Mouse (Mus musculus): ENCODE measurements around the gene Spats2l. TPM values are rescaled to one million over a fixed set of nuclear protein-coding genes. Genes with fewer than 3 reads are reported as not detected.
A peak's percentile ranks its signal among the peaks of the same experiment; 100 is the strongest.

The Spats2l gene
- polyA plus RNA-seq, 1 experiment from 2014 or later, result 9.2 TPM

GRCm38 (mm10) chr1:57826245-57826644 lies 52.3 kb downstream of the Spats2l start:
- Histone ChIP-seq H3K9me3 (replicated peaks) (no peaks in the 10 kb centered on the region), H3K36me3 (replicated peaks) (no peaks in the 10 kb centered on the region), H3K4me2 (no peak overlapping the region), H3K9ac (no peak overlapping the region), H3K4me3 (replicated peaks) (no peak overlapping the region), H3K27me3 (no peaks in the 10 kb centered on the region), H3K27ac (replicated peaks) (no peak overlapping the region), H3K4me1 (replicated peaks) (no peaks in the 10 kb centered on the region)
- WGBS (ENCODE audit: insufficient replicate concordance), result 61% methylated on average over 9 of the region's 9 CpGs
- no peak for ATAC-seq (ENCODE audit: insufficient read depth)

- Histone ChIP-seq H3K9me3 (replicated peaks) (no peaks in the 10 kb centered on the region), H3K27me3 (no peaks in the 10 kb centered on the region), H3K4me2 (no peak overlapping the region), H3K4me1 (replicated peaks) (no peaks in the 10 kb centered on the region), H3K27ac (replicated peaks) (no peak overlapping the region), H3K36me3 (replicated peaks) (0 out of 2 replicates have a peak, but pooled peaks cover 3% of the 10 kb centered on the region), H3K9ac (no peak overlapping the region), H3K4me3 (replicated peaks) (no peak overlapping the region)
- ATAC-seq (ENCODE audit: insufficient read depth), result 0 out of 2 replicates have a peak, but pooled peaks have one; percentile 34
- WGBS (ENCODE audit: insufficient replicate concordance), result 54% methylated on average over 2 of the region's 2 CpGs
Measured at GRCm38 (mm10) chr1:57833145-57833544, 59.2 kb downstream of the Spats2l start.

- Histone ChIP-seq H3K4me2 (no peak overlapping the region), H3K27me3 (no peaks in the 10 kb centered on the region), H3K9me3 (replicated peaks) (no peaks in the 10 kb centered on the region), H3K4me1 (replicated peaks) (no peaks in the 10 kb centered on the region), H3K4me3 (replicated peaks) (no peak overlapping the region), H3K27ac (replicated peaks) (no peak overlapping the region), H3K9ac (no peak overlapping the region), H3K36me3 (replicated peaks) (0 out of 2 replicates have a peak, but pooled peaks cover 3% of the 10 kb centered on the region)
- 46% methylated on average over 7 of the region's 7 CpGs for WGBS (ENCODE audit: insufficient replicate concordance)
- no peak for ATAC-seq (ENCODE audit: insufficient read depth)
Measured at GRCm38 (mm10) chr1:57835128-57835527, 61.2 kb downstream of the Spats2l start.

- H3K9ac ChIP-seq, result no peak overlapping the region
- H3K9me3 ChIP-seq (replicated peaks), result no peaks in the 10 kb centered on the region
- no peak overlapping the region for H3K4me3 ChIP-seq (replicated peaks)
- no peak overlapping the region for H3K4me2 ChIP-seq
- H3K36me3 ChIP-seq (replicated peaks), result 0 out of 2 replicates have a peak, but pooled peaks cover 3% of the 10 kb centered on the region
- H3K27ac ChIP-seq (replicated peaks), result no peak overlapping the region
- WGBS (ENCODE audit: insufficient replicate concordance), result 42% methylated on average over 5 of the region's 5 CpGs
- H3K27me3 ChIP-seq, result no peaks in the 10 kb centered on the region
- no peaks in the 10 kb centered on the region for H3K4me1 ChIP-seq (replicated peaks)
- no peak for ATAC-seq (ENCODE audit: insufficient read depth)
Measured at GRCm38 (mm10) chr1:57836686-57837317, 62.8 kb downstream of the Spats2l start.

GRCm38 (mm10) chr1:57839863-57840262 lies 65.9 kb downstream of the Spats2l start:
- no peaks in the 10 kb centered on the region for H3K27me3 ChIP-seq
- no peak for ATAC-seq (ENCODE audit: insufficient read depth)
- no peak overlapping the region for H3K4me3 ChIP-seq (replicated peaks)
- no peak overlapping the region for H3K27ac ChIP-seq (replicated peaks)
- H3K4me1 ChIP-seq (replicated peaks), result no peaks in the 10 kb centered on the region
- no peak overlapping the region for H3K4me2 ChIP-seq
- no peak overlapping the region for H3K9ac ChIP-seq
- 64% methylated on average over 6 of the region's 6 CpGs for WGBS (ENCODE audit: insufficient replicate concordance)
- H3K9me3 ChIP-seq (replicated peaks), result no peaks in the 10 kb centered on the region
- H3K36me3 ChIP-seq (replicated peaks), result 0 out of 2 replicates have a peak, but pooled peaks cover 3% of the 10 kb centered on the region

- no peak overlapping the region for H3K4me2 ChIP-seq
- no peak for ATAC-seq (ENCODE audit: insufficient read depth)
- WGBS (ENCODE audit: insufficient replicate concordance), result 53% methylated on average over 9 of the region's 9 CpGs
Measured at GRCm38 (mm10) chr1:57845054-57845722, 71.2 kb downstream of the Spats2l start.

GRCm38 (mm10) chr1:57846856-57847698 lies 73.1 kb downstream of the Spats2l start:
- WGBS (ENCODE audit: insufficient replicate concordance), result 65% methylated on average over 15 of the region's 15 CpGs
- Histone ChIP-seq H3K9me3 (replicated peaks) (no peaks in the 10 kb centered on the region), H3K9ac (no peak overlapping the region), H3K4me3 (replicated peaks) (no peak overlapping the region), H3K36me3 (replicated peaks) (no peaks in the 10 kb centered on the region), H3K27me3 (no peaks in the 10 kb centered on the region), H3K4me1 (replicated peaks) (no peaks in the 10 kb centered on the region), H3K27ac (replicated peaks) (no peak overlapping the region), H3K4me2 (no peak overlapping the region)
- ATAC-seq (ENCODE audit: insufficient read depth), result no peak

More at GRCm38 (mm10) chr1:57845054-57845722, 71.2 kb downstream of the Spats2l start:
- H3K27ac ChIP-seq (replicated peaks), result no peak overlapping the region
- no peaks in the 10 kb centered on the region for H3K36me3 ChIP-seq (replicated peaks)
- no peaks in the 10 kb centered on the region for H3K4me1 ChIP-seq (replicated peaks)
- H3K9ac ChIP-seq, result no peak overlapping the region
- H3K9me3 ChIP-seq (replicated peaks), result no peaks in the 10 kb centered on the region
- H3K4me3 ChIP-seq (replicated peaks), result no peak overlapping the region
- no peaks in the 10 kb centered on the region for H3K27me3 ChIP-seq

- Histone ChIP-seq H3K27me3 (no peaks in the 10 kb centered on the region), H3K9ac (no peak overlapping the region), H3K9me3 (replicated peaks) (no peaks in the 10 kb centered on the region), H3K27ac (replicated peaks) (no peak overlapping the region), H3K4me2 (no peak overlapping the region), H3K4me1 (replicated peaks) (no peaks in the 10 kb centered on the region), H3K4me3 (replicated peaks) (no peak overlapping the region), H3K36me3 (replicated peaks) (no peaks in the 10 kb centered on the region)
- 50% methylated on average over 4 of the region's 4 CpGs for WGBS (ENCODE audit: insufficient replicate concordance)
- no peak for ATAC-seq (ENCODE audit: insufficient read depth)
Measured at GRCm38 (mm10) chr1:57849087-57849486, 75.1 kb downstream of the Spats2l start.

GRCm38 (mm10) chr1:57849916-57850315 lies 76.0 kb downstream of the Spats2l start:
- ATAC-seq (ENCODE audit: insufficient read depth), result no peak
- Histone ChIP-seq H3K27me3 (no peaks in the 10 kb centered on the region), H3K27ac (replicated peaks) (no peak overlapping the region), H3K9ac (no peak overlapping the region), H3K9me3 (replicated peaks) (no peaks in the 10 kb centered on the region), H3K36me3 (replicated peaks) (no peaks in the 10 kb centered on the region), H3K4me1 (replicated peaks) (no peaks in the 10 kb centered on the region), H3K4me3 (replicated peaks) (no peak overlapping the region), H3K4me2 (no peak overlapping the region)
- 41% methylated on average over 3 of the region's 3 CpGs for WGBS (ENCODE audit: insufficient replicate concordance)

- no peaks in the 10 kb centered on the region for H3K36me3 ChIP-seq (replicated peaks)
- no peak overlapping the region for H3K9ac ChIP-seq
- no peaks in the 10 kb centered on the region for H3K9me3 ChIP-seq (replicated peaks)
- no peak overlapping the region for H3K27ac ChIP-seq (replicated peaks)
- H3K4me2 ChIP-seq, result no peak overlapping the region
- H3K4me1 ChIP-seq (replicated peaks), result no peaks in the 10 kb centered on the region
- WGBS (ENCODE audit: insufficient replicate concordance), result 80% methylated on average over 6 of the region's 6 CpGs
- ATAC-seq (ENCODE audit: insufficient read depth), result no peak
- H3K27me3 ChIP-seq, result no peaks in the 10 kb centered on the region
- no peak overlapping the region for H3K4me3 ChIP-seq (replicated peaks)
Measured at GRCm38 (mm10) chr1:57851871-57852270, 77.9 kb downstream of the Spats2l start.
